Mouse (Mus musculus): ENCODE data around the gene Thsd7b. TPM values are rescaled to one million over a fixed set of nuclear protein-coding genes. Genes with fewer than 3 reads are reported as not detected.

Thsd7b gene
- polyA plus RNA-seq, 1 experiment from 2014 or later: 32.2 TPM

DNA sequence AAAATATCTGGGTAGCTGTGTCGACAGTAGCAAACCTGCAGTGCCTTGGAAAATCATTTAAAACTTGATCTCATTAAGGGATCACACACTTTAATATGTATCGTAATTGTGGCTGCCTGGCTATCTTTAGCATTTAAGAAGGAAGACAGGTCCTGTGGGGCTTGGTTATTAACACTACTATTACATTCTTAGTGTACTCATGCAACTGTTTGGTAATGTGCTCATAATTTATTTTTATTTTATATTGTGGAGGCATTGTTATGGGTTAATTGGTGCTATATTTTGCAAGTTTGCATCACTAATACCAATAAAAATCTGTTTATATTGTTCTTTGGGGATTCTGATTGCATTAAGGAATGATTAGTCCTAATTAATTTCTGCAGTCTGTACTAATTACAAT, 265.4 kb downstream of the Thsd7b start:
- H3K4me2 ChIP-seq: no peak overlapping the region
- H3K27ac ChIP-seq (replicated peaks): no peak overlapping the region
- H3K27me3 ChIP-seq: no peaks in the 10 kb centered on the region
- WGBS: 40% methylated on average over 2 of the region's 2 CpGs
- H3K9ac ChIP-seq: no peak overlapping the region
- no peak overlapping the region for H3K4me3 ChIP-seq
- H3K4me1 ChIP-seq (replicated peaks): peaks cover 17% of the 10 kb centered on the region
- no peaks in the 10 kb centered on the region for H3K9me3 ChIP-seq
- ATAC-seq (ENCODE audit: low read depth): peak; percentile 82
- no peaks in the 10 kb centered on the region for H3K36me3 ChIP-seq

DNA sequence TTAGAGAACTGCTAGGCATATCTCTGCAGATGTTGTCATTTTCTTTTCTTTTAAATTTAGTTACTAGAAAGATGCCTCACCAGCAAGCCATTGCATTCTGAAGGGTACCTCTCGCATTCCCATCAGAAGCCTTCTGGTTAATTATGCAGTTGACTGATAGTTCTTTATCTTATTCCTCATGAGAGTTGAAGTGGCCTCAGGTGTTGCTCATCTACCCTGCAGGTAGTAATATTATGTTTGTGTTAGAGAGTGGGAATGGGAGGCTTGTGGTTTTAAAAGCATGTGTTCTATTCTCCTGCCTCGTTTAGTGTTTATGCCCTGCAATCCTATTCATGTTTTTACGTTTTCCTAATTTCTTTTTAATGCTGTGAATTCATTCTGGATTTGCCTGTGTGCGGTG, 265.9 kb downstream of the Thsd7b start:
- Histone ChIP-seq H3K27ac (replicated peaks) (no peak overlapping the region), H3K4me1 (replicated peaks) (peaks cover 17% of the 10 kb centered on the region), H3K9ac (no peak overlapping the region), H3K4me2 (no peak overlapping the region), H3K36me3 (no peaks in the 10 kb centered on the region), H3K27me3 (no peaks in the 10 kb centered on the region), H3K4me3 (no peak overlapping the region), H3K9me3 (no peaks in the 10 kb centered on the region)
- peak; percentile 77 for ATAC-seq (ENCODE audit: low read depth)
- WGBS: 65% methylated on average over 4 of the region's 4 CpGs

DNA sequence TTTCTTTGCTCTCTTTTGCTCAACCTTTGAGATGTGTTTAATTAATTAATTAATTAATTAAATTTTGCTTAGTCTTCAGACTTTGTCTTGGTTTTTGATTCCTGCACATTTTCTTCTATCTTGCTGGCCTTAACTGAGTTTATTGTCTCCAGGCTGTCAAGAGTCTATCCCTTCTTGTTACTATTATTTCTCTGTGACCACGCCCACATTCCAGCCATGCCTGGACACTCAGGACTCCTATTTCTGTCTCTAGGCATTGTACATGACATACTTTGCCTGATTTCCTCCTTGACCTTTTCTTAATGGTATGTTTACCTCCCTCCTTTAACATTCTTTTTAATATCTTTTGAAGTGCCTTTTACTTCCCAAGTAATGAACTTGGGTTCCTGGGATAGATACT, 267.6 kb downstream of the Thsd7b start:
- H3K4me2 ChIP-seq: no peak overlapping the region
- H3K4me1 ChIP-seq (replicated peaks): peaks cover 17% of the 10 kb centered on the region
- H3K9ac ChIP-seq: no peak overlapping the region
- no peak for ATAC-seq (ENCODE audit: low read depth)
- no peaks in the 10 kb centered on the region for H3K36me3 ChIP-seq
- H3K4me3 ChIP-seq: no peak overlapping the region
- 75% methylated on average over 1 of the region's 1 CpGs for whole genome bisulfite sequencing
- no peaks in the 10 kb centered on the region for H3K9me3 ChIP-seq
- H3K27ac ChIP-seq (replicated peaks): no peak overlapping the region
- no peaks in the 10 kb centered on the region for H3K27me3 ChIP-seq

DNA sequence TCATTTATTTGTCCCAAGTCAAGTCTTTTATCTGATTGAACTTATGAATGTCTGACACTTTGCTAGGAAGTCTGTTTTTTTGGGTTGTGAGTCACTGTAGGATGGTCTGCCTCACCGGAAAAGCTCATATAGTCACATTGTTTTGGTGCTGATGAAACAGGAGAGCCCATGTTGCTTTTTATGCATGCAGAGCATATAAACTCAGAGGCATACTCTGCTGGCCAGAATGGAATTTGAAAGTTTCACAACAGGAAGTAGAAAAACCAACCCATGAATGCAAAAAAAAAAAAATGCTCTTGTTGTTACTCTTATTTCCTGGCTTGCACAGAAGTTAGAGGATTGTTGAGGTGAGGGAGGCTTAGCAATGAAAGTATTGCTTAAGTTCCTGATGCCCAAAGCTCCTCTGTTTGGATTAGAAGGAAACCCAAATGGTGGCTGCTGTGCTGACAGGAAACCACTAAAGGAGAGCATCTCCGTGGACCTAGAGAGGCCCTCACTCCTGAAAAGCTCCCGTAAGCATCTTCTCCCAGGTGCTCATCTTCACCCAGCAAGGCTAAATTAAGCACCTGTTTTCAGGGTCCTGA, 269.6 kb downstream of the Thsd7b start:
- ATAC-seq (ENCODE audit: low read depth): no peak
- Histone ChIP-seq H3K9ac (no peak overlapping the region), H3K9me3 (no peaks in the 10 kb centered on the region), H3K4me3 (no peak overlapping the region), H3K4me2 (no peak overlapping the region), H3K36me3 (no peaks in the 10 kb centered on the region), H3K27ac (replicated peaks) (no peak overlapping the region), H3K4me1 (replicated peaks) (peaks cover 15% of the 10 kb centered on the region), H3K27me3 (no peaks in the 10 kb centered on the region)
- 94% methylated on average over 3 of the region's 3 CpGs for WGBS

DNA sequence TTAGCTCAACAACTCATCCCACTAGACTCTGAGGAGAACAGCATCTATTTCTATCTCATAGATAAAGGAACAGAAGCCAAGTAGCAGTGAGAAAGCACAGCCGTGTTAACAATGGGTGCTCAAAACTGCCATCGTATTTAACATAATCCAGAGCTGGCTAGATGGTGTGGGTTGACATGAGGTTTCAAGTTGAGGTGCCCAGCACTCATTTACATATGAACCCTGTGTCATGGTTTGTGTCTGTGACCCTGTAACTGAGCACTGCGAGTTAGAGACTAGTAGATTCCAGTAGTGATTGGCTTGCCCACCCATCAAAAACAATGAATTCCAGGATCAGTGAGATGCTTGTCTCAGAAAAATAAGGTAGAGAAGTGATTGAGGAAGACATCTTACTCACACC, 270.1 kb downstream of the Thsd7b start:
- Histone ChIP-seq H3K27ac (replicated peaks) (no peak overlapping the region), H3K4me2 (no peak overlapping the region), H3K4me3 (no peak overlapping the region), H3K4me1 (replicated peaks) (peaks cover 9% of the 10 kb centered on the region; the same call in 1 of the 2 replicates), H3K9me3 (no peaks in the 10 kb centered on the region), H3K9ac (no peak overlapping the region), H3K36me3 (no peaks in the 10 kb centered on the region), H3K27me3 (no peaks in the 10 kb centered on the region)
- 89% methylated on average over 3 of the region's 3 CpGs for WGBS
- no peak for ATAC-seq (ENCODE audit: low read depth)

DNA sequence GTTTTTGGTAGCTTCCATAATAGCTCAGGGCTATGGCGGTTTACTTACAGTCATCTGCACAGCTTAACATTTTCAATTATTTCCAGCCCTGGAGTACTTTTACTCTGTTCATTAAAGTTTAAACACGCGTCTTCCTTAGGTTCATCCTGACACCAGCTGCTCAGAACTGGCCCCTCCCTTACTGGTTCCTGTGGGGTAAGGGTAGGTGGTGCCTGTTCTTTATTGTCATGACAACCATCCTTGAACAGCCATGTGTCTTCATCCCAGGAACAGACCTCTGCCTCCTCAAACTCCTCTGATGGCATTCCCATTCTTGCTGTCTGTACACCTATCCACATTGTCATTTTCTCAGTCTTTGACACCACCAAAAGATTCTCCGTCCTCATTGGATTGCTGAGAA, 285.0 kb downstream of the Thsd7b start:
- Histone ChIP-seq H3K27me3 (no peaks in the 10 kb centered on the region), H3K4me3 (no peak overlapping the region), H3K4me2 (no peak overlapping the region), H3K9me3 (no peaks in the 10 kb centered on the region), H3K4me1 (replicated peaks) (no peaks in the 10 kb centered on the region), H3K36me3 (no peaks in the 10 kb centered on the region), H3K27ac (replicated peaks) (no peak overlapping the region), H3K9ac (no peak overlapping the region)
- no peak for ATAC-seq (ENCODE audit: low read depth)
- 90% methylated on average over 4 of the region's 4 CpGs for WGBS

DNA sequence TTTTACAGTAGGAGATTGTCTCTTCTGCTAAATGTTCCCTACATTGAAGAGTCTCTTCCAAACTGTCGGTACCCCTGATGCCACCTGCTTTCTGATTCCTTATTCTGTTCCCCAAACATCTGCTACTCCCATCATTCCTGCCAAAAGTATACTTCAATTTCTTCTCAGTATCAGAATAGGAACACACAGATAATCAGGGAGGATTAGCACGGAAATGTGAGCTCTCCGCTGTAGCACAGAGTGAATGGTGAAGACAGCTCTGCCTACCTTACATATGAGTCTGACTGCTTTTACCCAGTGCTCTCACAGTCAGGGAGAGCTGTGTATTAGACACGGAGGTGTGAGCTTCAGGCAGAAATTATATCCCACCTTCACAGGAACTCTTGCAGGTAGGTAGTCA, 286.0 kb downstream of the Thsd7b start:
- 89% methylated on average over 4 of the region's 4 CpGs for WGBS
- Histone ChIP-seq H3K27me3 (no peaks in the 10 kb centered on the region), H3K9ac (no peak overlapping the region), H3K4me3 (no peak overlapping the region), H3K9me3 (no peaks in the 10 kb centered on the region), H3K36me3 (no peaks in the 10 kb centered on the region), H3K4me2 (no peak overlapping the region), H3K4me1 (replicated peaks) (no peaks in the 10 kb centered on the region), H3K27ac (replicated peaks) (no peak overlapping the region)
- ATAC-seq (ENCODE audit: low read depth): no peak

DNA sequence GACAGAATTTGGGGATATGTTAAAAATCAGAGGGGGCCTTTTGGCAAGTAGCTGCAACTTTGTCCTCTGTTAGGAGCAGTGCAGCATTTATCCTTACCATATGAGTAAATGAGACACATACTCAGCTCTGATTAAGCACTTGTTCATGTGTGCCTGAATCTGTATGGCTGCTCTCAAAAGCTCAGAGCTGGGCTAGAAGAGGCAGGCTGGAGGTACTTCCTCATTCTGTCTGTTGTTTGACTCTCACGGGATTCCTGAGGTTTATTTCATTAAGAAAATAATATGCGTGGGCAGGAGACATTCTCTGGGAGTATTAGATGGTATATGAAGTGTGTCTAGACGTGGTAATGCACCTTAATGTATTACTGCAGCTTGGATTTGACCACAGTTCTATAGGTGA, 286.7 kb downstream of the Thsd7b start:
- no peak overlapping the region for H3K9ac ChIP-seq
- 58% methylated on average over 3 of the region's 3 CpGs for WGBS
- H3K4me3 ChIP-seq: no peak overlapping the region
- H3K27ac ChIP-seq (replicated peaks): no peak overlapping the region
- H3K4me1 ChIP-seq (replicated peaks): no peaks in the 10 kb centered on the region
- no peaks in the 10 kb centered on the region for H3K9me3 ChIP-seq
- H3K36me3 ChIP-seq: no peaks in the 10 kb centered on the region
- no peak for ATAC-seq (ENCODE audit: low read depth)
- H3K27me3 ChIP-seq: no peaks in the 10 kb centered on the region
- H3K4me2 ChIP-seq: no peak overlapping the region

DNA sequence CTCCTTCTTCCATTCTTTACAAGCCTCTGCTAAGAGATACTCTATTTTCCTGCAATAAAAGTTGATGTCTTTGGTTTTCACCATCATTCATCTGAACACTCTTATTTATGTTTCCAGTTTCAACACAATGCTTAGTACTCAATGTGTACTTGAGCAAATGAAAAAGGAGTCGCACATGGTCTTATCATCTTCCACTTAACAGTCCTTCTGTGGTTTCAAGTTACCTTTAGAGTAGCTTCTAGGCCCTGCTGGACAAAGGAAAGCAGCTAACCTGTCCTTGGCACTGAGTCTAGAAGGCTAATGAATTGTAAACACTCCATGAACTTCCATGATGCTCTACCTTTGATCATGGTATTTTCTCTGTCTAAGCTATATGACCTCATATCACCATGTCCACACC, 289.6 kb downstream of the Thsd7b start:
- no peak overlapping the region for H3K4me3 ChIP-seq
- no peak overlapping the region for H3K4me2 ChIP-seq
- no peaks in the 10 kb centered on the region for H3K9me3 ChIP-seq
- no peaks in the 10 kb centered on the region for H3K36me3 ChIP-seq
- H3K9ac ChIP-seq: no peak overlapping the region
- ATAC-seq (ENCODE audit: low read depth): no peak
- H3K4me1 ChIP-seq (replicated peaks): no peaks in the 10 kb centered on the region
- no peaks in the 10 kb centered on the region for H3K27me3 ChIP-seq
- 84% methylated on average over 1 of the region's 1 CpGs for WGBS
- no peak overlapping the region for H3K27ac ChIP-seq (replicated peaks)

DNA sequence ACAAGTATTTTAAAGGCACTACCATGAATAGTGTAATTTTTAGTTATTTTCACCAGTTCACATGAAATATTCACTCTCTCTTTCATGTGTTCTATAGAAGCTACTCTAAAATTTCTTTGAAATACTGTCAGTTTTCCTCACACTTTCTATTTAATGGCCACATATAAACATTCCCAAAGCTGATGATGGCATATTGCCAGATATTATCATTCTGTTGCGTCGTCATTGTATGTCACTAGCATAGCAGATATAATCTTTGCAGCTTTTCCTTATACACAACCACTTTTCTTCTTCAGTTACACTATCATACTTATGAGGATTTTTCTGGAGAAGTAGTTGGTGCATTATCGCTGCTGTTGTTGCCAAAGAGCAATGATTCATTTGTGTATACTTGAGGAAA, 297.4 kb downstream of the Thsd7b start:
- Histone ChIP-seq H3K9me3 (no peaks in the 10 kb centered on the region), H3K4me1 (replicated peaks) (no peaks in the 10 kb centered on the region), H3K4me3 (no peak overlapping the region), H3K27me3 (no peaks in the 10 kb centered on the region), H3K9ac (no peak overlapping the region), H3K27ac (replicated peaks) (no peak overlapping the region), H3K36me3 (no peaks in the 10 kb centered on the region), H3K4me2 (no peak overlapping the region)
- no peak for ATAC-seq (ENCODE audit: low read depth)
- 91% methylated on average over 3 of the region's 3 CpGs for WGBS

DNA sequence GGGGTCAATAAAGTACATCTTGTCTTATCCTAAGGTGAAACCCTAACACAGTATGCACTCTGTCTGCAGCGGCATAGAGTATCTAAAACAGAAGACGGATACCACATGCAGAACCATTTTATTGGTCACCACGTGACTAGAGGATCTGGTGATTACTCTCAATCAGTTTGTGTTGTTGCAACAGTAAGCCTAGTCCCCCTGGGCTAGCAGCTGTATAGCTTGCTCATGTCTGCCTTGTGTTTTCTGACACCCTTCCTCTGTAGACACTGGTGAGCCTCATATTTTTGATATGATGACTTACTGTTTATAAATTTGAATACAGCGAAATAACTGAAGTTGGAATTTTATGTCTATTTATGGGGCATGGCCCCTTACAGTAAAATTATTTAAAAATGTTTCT, 306.9 kb downstream of the Thsd7b start:
- no peak for ATAC-seq (ENCODE audit: low read depth)
- WGBS: 70% methylated on average over 4 of the region's 4 CpGs
- H3K27ac ChIP-seq (replicated peaks): no peak overlapping the region

DNA sequence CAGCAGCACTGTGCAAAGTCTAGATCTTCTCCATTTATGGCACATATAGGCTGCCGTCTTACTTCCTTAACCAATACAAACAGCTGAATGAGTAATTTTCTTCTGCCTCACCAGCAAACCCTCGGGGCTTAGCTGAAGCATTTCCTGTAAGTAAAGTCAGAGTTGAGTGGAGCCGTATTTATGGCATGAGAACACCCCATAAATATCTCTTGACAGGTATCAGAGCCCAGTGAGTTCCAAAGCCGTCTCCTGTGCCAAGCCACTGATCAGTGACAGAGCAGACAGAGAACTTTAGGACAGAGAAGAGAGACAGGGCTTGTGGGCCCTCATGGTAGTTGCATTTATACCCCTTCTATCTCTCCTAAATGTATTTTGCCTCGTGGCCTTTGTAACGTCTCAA, 313.5 kb downstream of the Thsd7b start:
- WGBS: 65% methylated on average over 6 of the region's 6 CpGs
- no peak overlapping the region for H3K4me3 ChIP-seq
- H3K27ac ChIP-seq (replicated peaks): no peak overlapping the region
- H3K36me3 ChIP-seq: no peaks in the 10 kb centered on the region
- H3K9ac ChIP-seq: no peak overlapping the region
- H3K4me1 ChIP-seq (replicated peaks): no peaks in the 10 kb centered on the region
- H3K4me2 ChIP-seq: no peak overlapping the region
- H3K9me3 ChIP-seq: no peaks in the 10 kb centered on the region
- H3K27me3 ChIP-seq: no peaks in the 10 kb centered on the region
- no peak for ATAC-seq (ENCODE audit: low read depth)

More for the DNA sequence above, 306.9 kb downstream of the Thsd7b start:
- no peak overlapping the region for H3K4me2 ChIP-seq
- no peak overlapping the region for H3K4me3 ChIP-seq
- no peaks in the 10 kb centered on the region for H3K4me1 ChIP-seq (replicated peaks)
- H3K27me3 ChIP-seq: no peaks in the 10 kb centered on the region
- no peak overlapping the region for H3K9ac ChIP-seq
- no peaks in the 10 kb centered on the region for H3K9me3 ChIP-seq
- H3K36me3 ChIP-seq: no peaks in the 10 kb centered on the region

DNA sequence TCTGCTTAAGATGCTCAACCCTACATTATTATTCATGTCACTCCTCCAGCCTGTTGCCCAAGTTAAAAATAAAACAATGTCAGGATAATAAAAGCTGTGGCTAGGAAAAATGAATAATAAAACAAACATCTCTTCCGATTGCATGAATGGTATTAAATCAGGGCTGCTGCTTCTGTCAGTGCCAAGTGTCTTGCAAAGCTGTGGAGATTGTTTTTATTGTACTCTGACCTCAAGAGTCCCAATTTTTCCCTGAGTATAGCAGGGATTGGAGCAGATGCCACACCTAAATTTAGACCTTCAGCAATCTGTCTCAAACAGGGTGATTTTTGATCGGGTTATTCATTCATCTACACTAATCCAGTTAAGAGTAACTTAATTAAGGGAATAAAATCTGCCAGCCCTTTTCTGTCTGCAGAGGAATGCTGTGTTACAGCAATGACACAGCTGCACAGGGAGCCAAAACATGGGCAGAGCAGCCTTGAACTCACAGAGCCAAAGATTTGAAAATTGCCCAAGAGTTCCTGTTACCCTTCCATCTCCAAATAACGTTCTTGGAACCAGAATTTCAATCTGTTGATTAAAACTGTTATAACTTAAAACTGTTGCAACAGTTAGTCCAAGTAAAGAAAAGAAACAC, 316.4 kb downstream of the Thsd7b start:
- no peaks in the 10 kb centered on the region for H3K4me1 ChIP-seq (replicated peaks)
- no peak overlapping the region for H3K4me3 ChIP-seq
- H3K9me3 ChIP-seq: no peaks in the 10 kb centered on the region
- no peak overlapping the region for H3K27ac ChIP-seq (replicated peaks)
- no peak for ATAC-seq (ENCODE audit: low read depth)
- H3K9ac ChIP-seq: no peak overlapping the region
- no peak overlapping the region for H3K4me2 ChIP-seq
- H3K27me3 ChIP-seq: no peaks in the 10 kb centered on the region
- no peaks in the 10 kb centered on the region for H3K36me3 ChIP-seq
- WGBS: 67% methylated on average over 3 of the region's 3 CpGs

Data from neural tube, embryonic 13.5 days (tissue).